Mouse (Mus musculus) liver, adult 2 months (tissue): ENCODE results near the gene Rbfox3. TPM values are rescaled to one million over a fixed set of nuclear protein-coding genes. Genes with fewer than 3 reads are reported as not detected.
A peak's percentile ranks its signal among the peaks of the same experiment; 100 is the strongest.

ENCODE experiments used
- DNase-seq: peaks from one replicate; pipeline ENCODE4 v3.0.0-alpha.2; 2011; ENCODE audit warnings: low read depth, low spot score; ENCODE audit errors: extremely low read depth
- H3K27ac ChIP-seq: fragments of 200-500 bp; replicated peaks from 2 replicates; pipeline ENCODE4 v1.5.1; 2012; ENCODE audit warnings: low read depth, mild to moderate bottlenecking, control low read depth, inconsistent platforms, low read length; ENCODE audit not compliant: insufficient read depth
- H3K27me3 ChIP-seq: fragments of 200-500 bp; 2 replicates; pipeline ENCODE4 v1.6.1; 2012; ENCODE audit warnings: mild to moderate bottlenecking, moderate library complexity, low read length, inconsistent platforms; ENCODE audit not compliant: control insufficient read depth, insufficient read depth
- H3K36me3 ChIP-seq: fragments of 200-500 bp; 2 replicates; pipeline ENCODE4 v1.6.1; 2012; ENCODE audit warnings: low read length, inconsistent platforms; ENCODE audit not compliant: control insufficient read depth, insufficient read depth
- H3K4me1 ChIP-seq: fragments of 200-500 bp; 2 replicates; pipeline ENCODE4 v1.6.1; 2011; ENCODE audit warnings: low read length; ENCODE audit not compliant: control insufficient read depth, insufficient read depth
- H3K4me3 ChIP-seq: fragments of 200-500 bp; 2 replicates; pipeline ENCODE4 v1.5.1; 2011; ENCODE audit warnings: low read depth, mild to moderate bottlenecking, control low read depth, low read length, moderate library complexity; ENCODE audit not compliant: insufficient read depth
- H3K79me2 ChIP-seq: fragments of 200-500 bp; 2 replicates; pipeline ENCODE4 v1.6.1; 2012; ENCODE audit warnings: inconsistent platforms, mild to moderate bottlenecking, low read length, moderate library complexity; ENCODE audit not compliant: control insufficient read depth, insufficient read depth
- H3K9ac ChIP-seq: fragments of 200-500 bp; 2 replicates; pipeline ENCODE4 v1.6.1; 2012; ENCODE audit warnings: low read depth, mild to moderate bottlenecking, control low read depth, inconsistent platforms, low read length
- CTCF ChIP-seq: fragments of 200-500 bp; IDR thresholded peaks from 2 replicates; pipeline ENCODE4 v1.5.1; 2011; ENCODE audit warnings: low read depth, low read length, control low read depth
- POLR2A ChIP-seq: fragments of 200-500 bp; IDR thresholded peaks from 2 replicates; pipeline ENCODE4 v1.6.1; 2011; ENCODE audit warnings: low read length, control low read depth; ENCODE audit not compliant: insufficient read depth; ENCODE audit errors: extremely low read depth
- WGBS: fragments of 180-500 bp; shearing (Covaris S2); methylation state at CpG from one replicate; pipeline ENCODE4 v1.1.7; 2018; 5-methylcytosine and 5-hydroxymethylcytosine counted together
- polyA plus RNA-seq: library from polyadenylated mRNA; depleted of rRNA; stranded (reverse); fragments of >200 nt; gene quantifications from 2 replicates; pipeline ENCODE4 v1.2.3, GENCODE M21; 2012
- total RNA-seq: library from RNA; depleted of rRNA; stranded (reverse); fragments of >200 nt; gene quantifications from 2 replicates; pipeline ENCODE4 v1.2.3, GENCODE M21; 2014

Rbfox3 gene
- total and polyA plus RNA-seq, 2 experiments: 0.28 to 0.44 TPM

- no peaks in the 10 kb centered on the region for H3K4me1 ChIP-seq
- no peak overlapping the region for H3K4me3 ChIP-seq
- no peak for DNase-seq
- H3K36me3 ChIP-seq: no peaks in the 10 kb centered on the region
- WGBS: 65% methylated on average over 8 of the region's 8 CpGs
- H3K9ac ChIP-seq: no peak overlapping the region
- no peaks in the 10 kb centered on the region for H3K79me2 ChIP-seq
- H3K27ac ChIP-seq: no peak overlapping the region
- TF ChIP-seq CTCF (no peak), POLR2A (no peak)
- H3K27me3 ChIP-seq: 0 out of 2 replicates have a peak, but pooled peaks cover 2% of the 10 kb centered on the region
These were observed 334.8 kb downstream of the Rbfox3 start for GRCm38 (mm10) chr11:118576611-118577010.

GRCm38 (mm10) chr11:118574418-118574817 is 337.0 kb downstream of the Rbfox3 start:
- no peak overlapping the region for H3K4me3 ChIP-seq
- no peak overlapping the region for H3K9ac ChIP-seq
- no peaks in the 10 kb centered on the region for H3K4me1 ChIP-seq
- H3K27ac ChIP-seq: no peak overlapping the region
- H3K27me3 ChIP-seq: peaks cover 8% of the 10 kb centered on the region
- TF ChIP-seq POLR2A (no peak), CTCF (no peak)
- H3K36me3 ChIP-seq: no peaks in the 10 kb centered on the region
- WGBS: 66% methylated on average over 5 of the region's 5 CpGs
- no peaks in the 10 kb centered on the region for H3K79me2 ChIP-seq
- DNase-seq: peak; percentile 1

GRCm38 (mm10) chr11:118573569-118573968 is 337.8 kb downstream of the Rbfox3 start:
- no peaks in the 10 kb centered on the region for H3K4me1 ChIP-seq
- no peak for DNase-seq
- WGBS: 0% methylated on average over 3 of the region's 3 CpGs
- no peak overlapping the region for H3K9ac ChIP-seq
- H3K36me3 ChIP-seq: no peaks in the 10 kb centered on the region
- peaks cover 11% of the 10 kb centered on the region for H3K27me3 ChIP-seq
- no peak overlapping the region for H3K4me3 ChIP-seq
- no peaks in the 10 kb centered on the region for H3K79me2 ChIP-seq
- peak; percentile 80 for TF ChIP-seq CTCF
- no peak for TF ChIP-seq POLR2A
- no peak overlapping the region for H3K27ac ChIP-seq

GRCm38 (mm10) chr11:118573000-118573399 is 338.4 kb downstream of the Rbfox3 start:
- no peak overlapping the region for H3K27ac ChIP-seq
- no peaks in the 10 kb centered on the region for H3K36me3 ChIP-seq
- H3K4me1 ChIP-seq: no peaks in the 10 kb centered on the region
- H3K9ac ChIP-seq: no peak overlapping the region
- no peak for TF ChIP-seq POLR2A
- TF ChIP-seq CTCF: no peak
- WGBS: 59% methylated on average over 7 of the region's 7 CpGs
- no peak overlapping the region for H3K4me3 ChIP-seq
- peaks cover 11% of the 10 kb centered on the region for H3K27me3 ChIP-seq
- no peak for DNase-seq
- no peaks in the 10 kb centered on the region for H3K79me2 ChIP-seq

- TF ChIP-seq POLR2A: no peak
- TF ChIP-seq CTCF: no peak
- no peaks in the 10 kb centered on the region for H3K4me1 ChIP-seq
- no peaks in the 10 kb centered on the region for H3K79me2 ChIP-seq
- WGBS: 3% methylated on average over 27 of the region's 27 CpGs
- H3K27me3 ChIP-seq: peaks cover 8% of the 10 kb centered on the region
- no peak overlapping the region for H3K9ac ChIP-seq
- no peak overlapping the region for H3K4me3 ChIP-seq
- no peaks in the 10 kb centered on the region for H3K36me3 ChIP-seq
- no peak for DNase-seq
- H3K27ac ChIP-seq: no peak overlapping the region
These were observed 341.2 kb downstream of the Rbfox3 start for GRCm38 (mm10) chr11:118570164-118570563.

- H3K36me3 ChIP-seq: no peaks in the 10 kb centered on the region
- H3K79me2 ChIP-seq: no peaks in the 10 kb centered on the region
- H3K4me3 ChIP-seq: no peak overlapping the region
- no peaks in the 10 kb centered on the region for H3K4me1 ChIP-seq
- no peak for DNase-seq
- no peak overlapping the region for H3K27ac ChIP-seq
- TF ChIP-seq CTCF (no peak), POLR2A (no peak)
- 1% methylated on average over 49 of the region's 51 CpGs for WGBS
- H3K9ac ChIP-seq: no peak overlapping the region
- H3K27me3 ChIP-seq: peaks cover 8% of the 10 kb centered on the region
These were observed 341.8 kb downstream of the Rbfox3 start for GRCm38 (mm10) chr11:118569571-118570062.
